Mouse (Mus musculus): Measurements from ENCODE around the gene Fam129b.

DNA sequence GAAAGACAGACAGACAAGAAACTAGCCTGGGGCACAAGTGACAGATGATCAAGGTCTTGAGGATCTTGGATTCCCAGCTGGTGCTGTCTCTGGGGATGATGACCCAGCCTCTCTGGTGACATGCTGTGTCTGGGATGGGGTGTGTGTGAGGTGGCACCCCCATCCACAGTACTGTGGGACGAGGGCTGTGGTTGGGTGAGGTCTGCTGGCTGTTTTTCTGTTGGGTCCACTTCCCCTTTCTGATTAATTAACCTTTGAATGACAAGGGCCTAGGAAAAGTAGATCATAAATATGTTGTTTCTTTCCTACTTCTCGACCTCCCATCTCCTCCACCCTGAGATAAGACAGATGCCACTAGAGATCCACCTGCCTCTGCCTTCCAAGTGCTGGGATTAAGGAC lies 18.2 kb downstream of the Fam129b start:
- TF ChIP-seq CTCF (IDR thresholded peaks at IDR 0.05; ENCODE audit: borderline replicate concordance, control insufficient read depth, extremely low read depth, insufficient read depth, low read length, poor library complexity) (no peak), POLR2A (IDR thresholded peaks at IDR 0.05; ENCODE audit: control insufficient read depth, extremely low read depth, insufficient read depth, low read length, poor library complexity) (no peak)

Data from thymus, adult 2 months (tissue).